Mouse (Mus musculus) hindbrain, embryonic 14.5 days (tissue): ENCODE results near the gene Popdc2. TPM values are rescaled to one million over a fixed set of nuclear protein-coding genes. Genes with fewer than 3 reads are reported as not detected.

Source experiments
- ATAC-seq: fragments of 200-750 bp; cut with Nextera tagmentation; 2 replicates; pipeline ENCODE4 v1.8.0; 2017; ENCODE audit warnings: moderate number of reproducible peaks, mild to moderate bottlenecking, moderate TSS enrichment, moderate library complexity; ENCODE audit not compliant: low FRiP score
- DNase-seq: peaks from one replicate; pipeline ENCODE4 v3.0.0-alpha.2; 2015; ENCODE audit warnings: low spot score
- H3K27ac ChIP-seq: fragments of 300-500 bp; sonication (generic); 2 replicates; pipeline ENCODE4 v1.5.1; 2014; ENCODE audit warnings: mild to moderate bottlenecking, moderate library complexity
- H3K27me3 ChIP-seq: fragments of 300-500 bp; sonication (generic); 2 replicates; pipeline ENCODE4 v1.6.1; 2014; ENCODE audit warnings: mild to moderate bottlenecking, low read length, mixed read lengths; ENCODE audit not compliant: control insufficient read depth, insufficient read depth
- H3K36me3 ChIP-seq: fragments of 300-500 bp; sonication (generic); replicated peaks from 2 replicates; pipeline ENCODE4 v1.6.1; 2014; ENCODE audit not compliant: control insufficient read depth, insufficient read depth
- H3K4me1 ChIP-seq: fragments of 300-500 bp; sonication (generic); replicated peaks from 2 replicates; pipeline ENCODE4 v1.6.1; 2014; ENCODE audit warnings: antibody characterized with exemption, low read length, mixed read lengths; ENCODE audit not compliant: control insufficient read depth, insufficient read depth
- H3K4me2 ChIP-seq: fragments of 300-500 bp; sonication (generic); replicated peaks from 2 replicates; pipeline ENCODE4 v1.6.1; 2014; ENCODE audit warnings: mild to moderate bottlenecking, moderate library complexity
- H3K4me3 ChIP-seq: fragments of 300-500 bp; sonication (generic); replicated peaks from 2 replicates; pipeline ENCODE4 v1.5.1; 2014; ENCODE audit warnings: mild to moderate bottlenecking, low read length
- H3K9ac ChIP-seq: fragments of 300-500 bp; sonication (generic); 2 replicates; pipeline ENCODE4 v1.6.1; 2014
- H3K9me3 ChIP-seq: fragments of 300-500 bp; sonication (generic); 2 replicates; pipeline ENCODE4 v1.6.1; 2016; ENCODE audit warnings: low read length; ENCODE audit not compliant: control insufficient read depth
- WGBS: fragments of 180-500 bp; shearing (Covaris S2); extraction: QIAGEN DNeasy Blood & Tissue Kit; methylation state at CpG from one replicate; pipeline ENCODE4 v1.1.7; 2014; 5-methylcytosine and 5-hydroxymethylcytosine counted together
- polyA plus RNA-seq: library from polyadenylated mRNA; unstranded; fragments of >200 nt; fragmentation: Nextera tagmentation; extraction: Ambion mirVana; gene quantifications from 2 replicates; pipeline ENCODE4 v1.2.1, GENCODE M21; 2014

Popdc2 gene
- polyA plus RNA-seq, 1 experiment from 2014 or later = 0.24 TPM

DNA sequence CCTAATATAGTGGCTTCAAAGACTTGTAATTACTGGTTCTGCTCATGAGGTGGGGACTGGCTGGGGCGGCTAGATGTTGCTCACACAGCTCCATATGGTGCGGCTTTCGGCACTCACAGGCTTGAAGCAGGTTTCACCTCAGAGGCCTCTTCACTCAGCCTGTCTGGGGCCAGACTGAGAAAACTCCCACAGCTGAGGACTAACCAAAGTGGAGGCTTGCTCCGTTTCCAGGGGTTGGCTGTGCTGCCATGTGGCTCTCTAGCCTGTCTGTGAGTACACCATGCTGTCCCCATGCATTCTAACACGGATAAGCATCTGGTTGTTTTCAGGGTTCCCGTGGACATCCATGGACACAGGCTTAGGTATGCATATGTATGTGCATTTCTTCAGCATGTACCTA is 16.6 kb downstream of the Popdc2 start:
- H3K27ac ChIP-seq = no peak overlapping the region
- ATAC-seq (no peak), DNase-seq (no peak)
- no peaks in the 10 kb centered on the region for H3K4me1 ChIP-seq
- no peak overlapping the region for H3K9ac ChIP-seq
- H3K4me3 ChIP-seq = no peak overlapping the region
- H3K4me2 ChIP-seq = no peak overlapping the region
- H3K9me3 ChIP-seq = no peaks in the 10 kb centered on the region
- WGBS = 90% methylated on average over 6 of the region's 6 CpGs
- no peaks in the 10 kb centered on the region for H3K27me3 ChIP-seq
- H3K36me3 ChIP-seq = no peaks in the 10 kb centered on the region

DNA sequence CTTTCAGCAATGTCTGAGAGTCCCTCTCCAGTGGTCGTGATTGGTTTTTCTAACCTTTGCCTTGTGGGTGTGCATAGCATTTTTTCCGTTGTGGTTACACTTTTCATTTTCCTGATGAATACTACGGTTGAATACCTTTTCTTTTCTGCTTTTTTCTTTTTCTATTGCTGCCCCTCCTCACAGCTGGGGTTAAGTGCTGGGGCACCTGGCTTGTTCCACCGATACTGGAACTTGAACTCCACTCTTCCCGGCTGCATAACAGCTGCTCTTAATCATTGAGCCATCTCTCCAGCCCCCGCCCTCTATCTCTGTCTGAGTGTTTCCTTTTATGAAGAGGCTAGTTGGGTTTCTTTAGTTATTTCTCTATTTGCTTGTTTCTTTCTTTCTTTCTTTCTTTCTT is 17.1 kb downstream of the Popdc2 start:
- Histone ChIP-seq H3K36me3 (no peaks in the 10 kb centered on the region), H3K4me3 (no peak overlapping the region), H3K27ac (no peak overlapping the region), H3K4me2 (no peak overlapping the region), H3K9ac (no peak overlapping the region), H3K4me1 (no peaks in the 10 kb centered on the region), H3K27me3 (no peaks in the 10 kb centered on the region), H3K9me3 (no peaks in the 10 kb centered on the region)
- DNase-seq = no peak
- 63% methylated on average over 6 of the region's 6 CpGs for WGBS
- ATAC-seq = no peak

DNA sequence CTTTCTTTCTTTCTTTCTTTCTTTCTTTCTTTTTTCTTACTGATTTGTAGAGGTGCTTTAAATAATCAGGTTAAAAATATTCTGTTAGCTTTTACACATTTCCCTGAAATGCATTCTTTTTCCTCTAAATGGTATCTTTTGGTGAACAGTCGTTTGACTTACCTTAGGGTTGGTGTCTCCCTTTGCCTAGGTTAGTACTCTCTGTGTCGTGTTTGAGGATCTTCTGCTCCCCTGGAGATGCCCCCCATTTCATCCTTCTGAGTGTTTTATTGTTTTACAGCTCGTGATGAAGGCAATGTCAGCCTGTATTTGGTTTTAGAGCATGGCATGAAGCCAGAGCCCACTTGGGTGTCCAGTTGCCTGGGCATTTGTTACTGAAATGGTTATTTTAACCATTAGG is 17.5 kb downstream of the Popdc2 start:
- WGBS = 45% methylated on average over 3 of the region's 3 CpGs
- no peak for DNase-seq
- Histone ChIP-seq H3K9me3 (no peaks in the 10 kb centered on the region), H3K27me3 (no peaks in the 10 kb centered on the region), H3K36me3 (no peaks in the 10 kb centered on the region), H3K27ac (no peak overlapping the region), H3K9ac (no peak overlapping the region), H3K4me2 (no peak overlapping the region), H3K4me1 (no peaks in the 10 kb centered on the region), H3K4me3 (no peak overlapping the region)
- no peak for ATAC-seq

DNA sequence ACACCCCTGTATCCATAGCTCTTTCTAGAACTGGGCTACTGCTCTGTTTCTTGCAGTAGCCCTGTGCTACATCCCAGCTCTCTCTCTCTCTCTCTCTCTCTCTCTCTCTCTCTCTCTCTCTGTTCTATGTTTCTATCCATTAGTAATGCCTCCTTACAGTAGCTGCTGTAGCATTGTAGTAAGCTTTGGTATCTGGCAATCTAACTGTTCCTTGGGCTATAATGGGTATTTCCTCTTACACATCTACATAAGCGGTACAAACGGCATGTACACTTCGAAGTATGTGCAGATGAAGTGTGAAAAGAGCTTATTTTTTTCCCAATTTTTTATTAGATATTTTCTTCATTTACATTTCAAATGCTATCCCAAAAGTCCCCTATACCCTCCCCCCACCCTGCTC is 17.9 kb downstream of the Popdc2 start:
- no peaks in the 10 kb centered on the region for H3K36me3 ChIP-seq
- H3K4me1 ChIP-seq = no peaks in the 10 kb centered on the region
- no peak overlapping the region for H3K27ac ChIP-seq
- no peak overlapping the region for H3K4me2 ChIP-seq
- no peaks in the 10 kb centered on the region for H3K9me3 ChIP-seq
- no peaks in the 10 kb centered on the region for H3K27me3 ChIP-seq
- no peak for ATAC-seq
- DNase-seq = no peak
- H3K9ac ChIP-seq = no peak overlapping the region
- H3K4me3 ChIP-seq = no peak overlapping the region
- 95% methylated on average over 3 of the region's 3 CpGs for WGBS

DNA sequence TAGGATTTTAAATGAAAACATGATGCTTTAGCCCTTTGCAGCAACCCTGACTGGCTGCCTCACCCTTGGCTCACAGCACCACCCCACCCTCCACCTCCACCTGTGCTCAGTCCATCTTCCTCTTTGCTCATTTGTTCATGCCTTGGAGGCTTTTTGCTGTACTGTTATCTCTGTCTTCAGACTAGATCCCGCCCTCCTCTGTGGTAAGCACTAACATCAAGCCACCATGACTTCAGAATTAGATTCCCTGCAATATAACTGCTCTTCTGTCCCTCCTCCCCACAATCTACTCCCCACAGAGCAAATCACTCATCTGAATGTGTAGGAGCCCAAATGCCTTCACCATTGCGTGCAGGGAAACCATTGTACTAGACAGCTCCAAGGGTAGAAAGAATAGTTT is 21.7 kb downstream of the Popdc2 start:
- ATAC-seq (no peak), DNase-seq (no peak)
- 80% methylated on average over 2 of the region's 2 CpGs for WGBS
- Histone ChIP-seq H3K4me2 (no peak overlapping the region), H3K36me3 (no peaks in the 10 kb centered on the region), H3K4me3 (no peak overlapping the region), H3K9me3 (no peaks in the 10 kb centered on the region), H3K27ac (no peak overlapping the region), H3K27me3 (no peaks in the 10 kb centered on the region), H3K9ac (no peak overlapping the region), H3K4me1 (no peaks in the 10 kb centered on the region)

DNA sequence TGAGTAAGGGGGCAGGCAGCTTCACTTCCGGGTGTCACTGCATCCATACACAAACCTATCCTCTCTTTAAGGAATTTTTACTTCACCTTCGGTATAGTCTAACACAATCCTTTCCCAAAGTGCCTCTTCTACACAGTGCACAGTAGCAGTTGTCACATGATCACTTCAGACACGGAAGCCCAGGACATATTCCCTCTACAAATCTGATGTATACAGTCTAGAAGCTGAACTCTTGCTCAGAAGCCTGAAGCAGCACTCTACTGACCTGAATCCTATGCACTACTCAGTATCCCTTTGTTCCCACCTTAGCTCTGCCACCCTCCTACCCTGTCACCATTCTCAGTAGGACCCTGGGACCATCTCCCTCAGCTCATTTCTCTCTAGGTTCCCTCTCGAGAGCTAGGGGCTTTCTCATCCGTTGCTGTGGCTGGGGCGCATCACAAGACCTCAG is 23.2 kb downstream of the Popdc2 start:
- no peak overlapping the region for H3K4me2 ChIP-seq
- H3K27ac ChIP-seq = no peak overlapping the region
- H3K36me3 ChIP-seq = no peaks in the 10 kb centered on the region
- no peak overlapping the region for H3K9ac ChIP-seq
- DNase-seq (no peak), ATAC-seq (no peak)
- no peaks in the 10 kb centered on the region for H3K9me3 ChIP-seq
- no peak overlapping the region for H3K4me3 ChIP-seq
- no peaks in the 10 kb centered on the region for H3K27me3 ChIP-seq
- 92% methylated on average over 6 of the region's 6 CpGs for WGBS
- H3K4me1 ChIP-seq = no peaks in the 10 kb centered on the region

DNA sequence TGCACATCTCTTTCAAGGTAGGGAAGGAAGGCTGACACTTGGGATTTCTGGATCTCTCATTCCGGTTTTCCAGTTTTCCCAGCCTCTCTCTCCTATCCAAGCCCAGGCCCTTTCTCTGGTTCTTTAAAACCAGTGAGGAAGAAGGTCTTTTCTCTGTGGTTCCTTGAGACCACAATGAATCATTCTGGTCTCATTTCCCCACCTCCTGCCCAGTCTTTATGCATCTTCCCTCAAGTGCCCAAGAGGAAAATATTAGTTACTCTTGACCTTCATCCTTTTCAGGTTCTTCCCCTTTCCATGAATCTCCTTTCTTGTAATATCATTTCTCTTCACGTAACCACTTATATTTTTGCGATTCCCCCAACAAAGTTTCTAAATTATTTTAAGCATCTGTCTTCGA is 23.7 kb downstream of the Popdc2 start:
- Histone ChIP-seq H3K4me1 (no peaks in the 10 kb centered on the region), H3K4me2 (no peak overlapping the region), H3K9me3 (no peaks in the 10 kb centered on the region), H3K27ac (no peak overlapping the region), H3K9ac (no peak overlapping the region), H3K27me3 (no peaks in the 10 kb centered on the region), H3K4me3 (no peak overlapping the region), H3K36me3 (no peaks in the 10 kb centered on the region)
- 97% methylated on average over 4 of the region's 4 CpGs for WGBS
- no peak for ATAC-seq
- no peak for DNase-seq

DNA sequence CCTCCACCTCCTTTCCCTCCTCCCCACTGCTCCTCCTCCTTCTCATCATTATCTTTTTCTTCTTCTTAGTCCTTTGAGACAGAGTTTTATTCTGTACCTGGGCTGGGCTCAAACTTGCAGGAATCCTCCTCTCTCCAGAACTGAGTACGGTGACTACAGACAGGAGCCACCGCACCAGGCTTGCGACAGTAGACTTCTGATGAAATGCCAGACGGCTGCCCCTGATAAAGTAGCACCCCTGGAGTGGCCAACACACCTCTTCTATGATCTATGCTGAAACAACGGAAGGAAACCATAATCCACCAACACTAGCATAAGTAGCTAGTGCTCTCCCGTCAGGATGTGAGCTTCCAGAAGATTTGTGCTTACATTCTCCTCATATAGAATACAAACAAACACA is 25.4 kb downstream of the Popdc2 start:
- WGBS = 88% methylated on average over 6 of the region's 6 CpGs
- H3K9ac ChIP-seq = no peak overlapping the region
- no peak overlapping the region for H3K27ac ChIP-seq
- H3K4me3 ChIP-seq = no peak overlapping the region
- no peaks in the 10 kb centered on the region for H3K36me3 ChIP-seq
- H3K4me2 ChIP-seq = no peak overlapping the region
- no peak for ATAC-seq
- no peaks in the 10 kb centered on the region for H3K4me1 ChIP-seq
- DNase-seq = no peak
- H3K9me3 ChIP-seq = no peaks in the 10 kb centered on the region
- H3K27me3 ChIP-seq = no peaks in the 10 kb centered on the region

DNA sequence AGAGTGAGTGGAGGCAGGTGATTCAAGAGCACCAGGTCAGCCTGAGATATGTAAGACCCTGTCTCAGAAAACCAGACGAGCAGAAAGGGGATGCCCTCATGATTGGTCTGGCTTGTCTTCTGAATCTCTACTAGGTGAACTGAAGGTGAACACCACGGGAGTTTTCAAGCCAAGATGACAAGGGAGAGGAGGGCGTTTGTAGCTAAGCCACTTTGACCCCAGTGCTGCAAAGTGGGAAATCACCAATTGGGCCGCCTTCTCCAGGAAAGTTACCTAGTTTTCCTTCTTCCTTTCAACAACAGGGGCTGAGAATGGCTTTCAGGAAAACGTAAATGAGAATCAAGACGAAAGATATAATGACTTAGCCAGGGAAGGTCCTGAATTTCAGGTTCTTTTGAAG is 26.7 kb downstream of the Popdc2 start:
- H3K9ac ChIP-seq = no peak overlapping the region
- no peaks in the 10 kb centered on the region for H3K9me3 ChIP-seq
- 82% methylated on average over 6 of the region's 6 CpGs for WGBS
- ATAC-seq = no peak
- no peak overlapping the region for H3K4me3 ChIP-seq
- no peak overlapping the region for H3K27ac ChIP-seq
- H3K4me2 ChIP-seq = no peak overlapping the region
- no peaks in the 10 kb centered on the region for H3K4me1 ChIP-seq
- H3K27me3 ChIP-seq = no peaks in the 10 kb centered on the region
- no peaks in the 10 kb centered on the region for H3K36me3 ChIP-seq
- DNase-seq = no peak

DNA sequence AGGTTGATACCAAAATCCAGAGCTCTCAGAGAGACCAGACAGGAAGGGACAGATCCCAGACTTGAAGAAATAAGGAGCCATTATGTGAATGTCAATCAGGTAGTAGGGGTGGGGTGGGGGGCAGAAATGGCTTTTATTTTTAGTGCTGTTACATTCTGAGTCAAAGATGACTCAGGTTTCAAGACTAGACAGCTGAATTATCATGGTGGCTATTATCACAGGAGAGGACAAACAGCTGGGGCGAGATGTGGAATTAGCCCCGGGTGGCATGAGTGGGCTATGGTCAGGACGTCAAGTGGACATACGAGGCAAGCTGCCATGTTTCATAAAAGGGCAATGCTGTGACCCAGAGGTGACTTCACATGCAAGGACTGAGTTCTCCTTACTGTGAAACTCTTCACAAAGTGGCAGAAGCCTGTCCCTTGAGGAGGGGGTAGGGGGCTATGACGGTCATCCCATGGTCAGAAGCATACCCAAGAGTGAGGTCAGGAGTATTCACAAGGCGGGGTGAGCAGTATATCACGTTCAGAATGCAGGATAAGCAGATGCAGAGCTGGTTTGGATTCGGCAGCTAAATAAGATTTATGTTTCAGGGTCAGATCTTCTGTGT is 27.4 kb downstream of the Popdc2 start:
- WGBS = 84% methylated on average over 8 of the region's 8 CpGs
- Histone ChIP-seq H3K27me3 (no peaks in the 10 kb centered on the region), H3K9me3 (no peaks in the 10 kb centered on the region), H3K4me2 (no peak overlapping the region), H3K4me3 (no peak overlapping the region), H3K36me3 (no peaks in the 10 kb centered on the region), H3K4me1 (no peaks in the 10 kb centered on the region), H3K9ac (no peak overlapping the region), H3K27ac (no peak overlapping the region)
- DNase-seq (no peak), ATAC-seq (no peak)
